Mouse (Mus musculus) kidney, adult 2 months (tissue): ENCODE data around the gene Kdm4d.

Experiments used
- CTCF ChIP-seq: fragments of 200-500 bp; conservative IDR thresholded peaks from 2 replicates; pipeline ENCODE4 v1.5.1; 2011; ENCODE audit warnings: low read depth, mild to moderate bottlenecking, control low read depth, low read length, moderate library complexity, mixed read lengths; ENCODE audit not compliant: insufficient read depth, insufficient read length
- POLR2A ChIP-seq: fragments of 200-500 bp; IDR thresholded peaks from one replicate; pipeline ENCODE4 v1.6.1; 2011; ENCODE audit warnings: low read depth, low read length, control low read depth

GRCm38 (mm10) chr9:14456320-14456719 is 44.0 kb downstream of the Kdm4d start:
- no peak for TF ChIP-seq CTCF
- TF ChIP-seq POLR2A = no peak
